Mouse (Mus musculus) stomach, embryonic 15.5 days (tissue): ENCODE data around the gene Chst11. TPM values are rescaled to one million over a fixed set of nuclear protein-coding genes. Genes with fewer than 3 reads are reported as not detected.

Source experiments
- ATAC-seq: fragments of 200-750 bp; cut with Nextera tagmentation; 2 replicates; pipeline ENCODE4 v1.8.0; 2017; ENCODE audit warnings: low read depth, moderate number of reproducible peaks, moderate TSS enrichment; ENCODE audit not compliant: insufficient read depth, low FRiP score
- H3K27ac ChIP-seq: fragments of 300-500 bp; sonication (generic); 2 replicates; pipeline ENCODE4 v1.5.1; 2015; ENCODE audit warnings: mild to moderate bottlenecking, inconsistent platforms
- H3K27me3 ChIP-seq: fragments of 300-500 bp; sonication (generic); replicated peaks from 2 replicates; pipeline ENCODE4 v1.6.1; 2015; ENCODE audit warnings: inconsistent platforms
- H3K36me3 ChIP-seq: fragments of 300-500 bp; sonication (generic); 2 replicates; pipeline ENCODE4 v1.6.1; 2015; ENCODE audit warnings: inconsistent platforms
- H3K4me1 ChIP-seq: fragments of 300-500 bp; sonication (generic); 2 replicates; pipeline ENCODE4 v1.6.1; 2015; ENCODE audit warnings: inconsistent platforms
- H3K4me2 ChIP-seq: fragments of 300-500 bp; sonication (generic); 2 replicates; pipeline ENCODE4 v1.6.1; 2015; ENCODE audit warnings: mild to moderate bottlenecking, inconsistent platforms
- H3K4me3 ChIP-seq: fragments of 300-500 bp; sonication (generic); replicated peaks from 2 replicates; pipeline ENCODE4 v1.5.1; 2015; ENCODE audit warnings: inconsistent platforms
- H3K9ac ChIP-seq: fragments of 300-500 bp; sonication (generic); 2 replicates; pipeline ENCODE4 v1.6.1; 2015; ENCODE audit warnings: inconsistent platforms
- H3K9me3 ChIP-seq: fragments of 300-500 bp; sonication (generic); 2 replicates; pipeline ENCODE4 v1.6.1; 2016; ENCODE audit warnings: inconsistent platforms
- WGBS: fragments of 180-500 bp; shearing (Covaris S2); methylation state at CpG from one replicate; pipeline ENCODE4 v1.1.7; 2015; 5-methylcytosine and 5-hydroxymethylcytosine counted together
- polyA plus RNA-seq: library from polyadenylated mRNA; unstranded; fragments of >200 nt; fragmentation: Nextera tagmentation; extraction: Ambion mirVana; gene quantifications from 2 replicates; pipeline ENCODE4 v1.2.1, GENCODE M21; 2015

The Chst11 gene
- polyA plus RNA-seq, 1 experiment from 2014 or later: 1.4 TPM

DNA sequence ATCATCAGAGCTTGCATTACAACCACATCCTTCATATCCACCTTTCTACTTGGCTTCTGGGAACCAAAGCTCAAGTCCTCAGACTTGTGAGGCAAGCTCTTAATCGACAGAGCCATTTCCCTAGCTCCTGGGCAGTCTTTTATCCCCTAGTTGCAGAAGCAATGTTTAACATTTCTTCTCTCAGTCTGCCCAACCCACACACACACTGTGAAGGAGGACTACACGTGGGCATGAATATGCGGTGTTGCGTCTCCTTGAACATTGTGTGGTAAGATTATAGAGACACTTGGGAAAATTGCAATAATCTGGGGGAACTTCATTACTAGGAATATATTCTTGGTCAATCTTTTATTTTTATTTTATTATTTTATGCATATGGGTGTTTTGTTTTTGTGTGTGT is 227.3 kb downstream of the Chst11 start:
- H3K9me3 ChIP-seq: no peaks in the 10 kb centered on the region
- H3K27me3 ChIP-seq: no peaks in the 10 kb centered on the region
- H3K36me3 ChIP-seq: no peaks in the 10 kb centered on the region
- H3K27ac ChIP-seq: no peak overlapping the region
- H3K9ac ChIP-seq: no peak overlapping the region
- 90% methylated on average over 4 of the region's 4 CpGs for WGBS
- no peak for ATAC-seq
- 0 out of 2 replicates have a peak, but pooled peaks cover 1% of the 10 kb centered on the region for H3K4me1 ChIP-seq
- H3K4me2 ChIP-seq: no peak overlapping the region
- no peak overlapping the region for H3K4me3 ChIP-seq

DNA sequence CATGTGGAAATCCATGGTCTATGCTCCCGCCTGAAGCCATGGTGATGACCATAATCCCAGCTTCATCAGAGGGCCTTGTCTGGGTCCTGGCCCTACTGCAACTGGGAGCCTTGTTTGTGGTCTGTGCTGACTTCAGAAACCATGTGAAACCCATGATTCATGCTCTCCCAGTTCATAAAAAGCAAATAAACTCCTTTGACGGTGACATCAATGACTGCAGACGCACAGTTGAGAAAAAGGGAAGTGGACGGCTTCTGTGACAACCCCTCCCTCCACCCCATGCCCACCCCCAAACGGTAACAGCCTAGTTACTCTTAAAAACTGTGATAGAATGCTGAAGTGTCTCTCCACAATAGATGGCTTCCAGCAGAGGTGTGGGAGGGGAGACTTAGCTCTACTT is 230.3 kb downstream of the Chst11 start:
- Histone ChIP-seq H3K27me3 (no peaks in the 10 kb centered on the region), H3K4me1 (no peaks in the 10 kb centered on the region), H3K9me3 (no peaks in the 10 kb centered on the region), H3K27ac (no peak overlapping the region), H3K36me3 (no peaks in the 10 kb centered on the region), H3K4me2 (no peak overlapping the region), H3K4me3 (no peak overlapping the region), H3K9ac (no peak overlapping the region)
- WGBS: 67% methylated on average over 5 of the region's 5 CpGs
- ATAC-seq: no peak

DNA sequence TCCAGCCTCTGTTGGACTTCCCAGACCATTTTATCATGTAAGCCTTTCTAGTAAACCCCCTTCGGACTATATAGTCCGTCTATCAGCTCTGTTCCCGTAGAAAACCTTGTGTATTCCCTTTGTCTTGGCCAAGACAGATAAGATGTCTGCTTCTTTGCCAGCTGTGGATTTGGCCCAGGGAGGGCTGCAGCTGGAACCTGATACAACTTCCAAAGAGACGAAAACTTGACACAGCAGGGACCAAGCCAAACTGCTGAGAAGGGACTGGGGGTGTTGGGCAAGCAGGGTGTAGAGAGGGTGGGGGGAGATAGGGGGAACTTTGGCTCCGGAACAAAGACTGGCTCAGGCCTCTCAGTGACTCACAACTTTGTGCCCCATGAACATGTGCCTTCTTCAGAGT is 232.0 kb downstream of the Chst11 start:
- Histone ChIP-seq H3K27ac (no peak overlapping the region), H3K4me2 (no peak overlapping the region), H3K4me1 (no peaks in the 10 kb centered on the region), H3K36me3 (no peaks in the 10 kb centered on the region), H3K9ac (no peak overlapping the region), H3K9me3 (no peaks in the 10 kb centered on the region), H3K27me3 (no peaks in the 10 kb centered on the region), H3K4me3 (no peak overlapping the region)
- 47% methylated on average over 5 of the region's 5 CpGs for WGBS
- no peak for ATAC-seq

DNA sequence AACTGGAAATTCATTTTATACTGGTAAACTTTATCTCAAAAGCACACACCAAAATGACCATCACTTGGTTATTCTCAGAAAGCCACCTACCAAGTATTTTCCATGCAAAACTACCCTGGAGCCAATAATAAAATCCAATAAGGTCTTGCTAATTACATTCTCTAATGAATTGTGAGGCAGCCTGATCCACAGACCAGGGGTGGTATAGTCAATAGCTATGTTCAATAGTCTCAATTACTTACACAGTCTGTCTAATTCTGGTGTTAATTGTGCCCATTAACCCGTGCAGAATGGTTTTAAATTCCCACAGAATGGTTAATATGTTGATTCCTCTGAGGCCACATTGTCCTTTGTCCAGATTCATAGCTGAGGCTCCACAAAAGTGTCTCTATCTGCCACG is 233.5 kb downstream of the Chst11 start:
- Histone ChIP-seq H3K4me1 (no peaks in the 10 kb centered on the region), H3K27ac (no peak overlapping the region), H3K36me3 (no peaks in the 10 kb centered on the region), H3K4me3 (no peak overlapping the region), H3K4me2 (no peak overlapping the region), H3K9me3 (no peaks in the 10 kb centered on the region), H3K27me3 (no peaks in the 10 kb centered on the region), H3K9ac (no peak overlapping the region)
- 70% methylated on average over 2 of the region's 2 CpGs for WGBS
- no peak for ATAC-seq

DNA sequence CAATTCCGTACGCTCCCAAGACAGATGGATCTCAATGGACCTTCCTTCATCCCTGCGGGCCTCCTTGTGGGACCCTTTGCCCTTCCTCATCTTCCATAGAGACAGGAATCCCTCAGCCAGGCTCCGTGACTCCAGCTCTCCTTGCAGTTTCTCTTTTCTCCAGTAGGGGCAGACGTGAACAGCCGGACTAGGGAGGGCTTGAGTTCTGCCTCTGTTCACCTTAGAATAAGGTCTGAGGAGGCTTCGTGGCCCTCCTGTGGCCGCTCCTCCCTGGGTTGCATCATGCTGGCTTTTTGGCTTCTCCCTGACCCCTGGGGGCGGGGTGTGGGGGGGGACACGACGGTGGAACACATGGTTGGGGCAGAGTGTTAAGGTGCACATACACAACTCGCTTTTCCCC is 234.4 kb downstream of the Chst11 start:
- no peaks in the 10 kb centered on the region for H3K4me1 ChIP-seq
- H3K9ac ChIP-seq: no peak overlapping the region
- no peak overlapping the region for H3K4me3 ChIP-seq
- ATAC-seq: no peak
- no peak overlapping the region for H3K27ac ChIP-seq
- no peaks in the 10 kb centered on the region for H3K36me3 ChIP-seq
- 28% methylated on average over 12 of the region's 12 CpGs for WGBS
- H3K4me2 ChIP-seq: no peak overlapping the region
- H3K27me3 ChIP-seq: no peaks in the 10 kb centered on the region
- no peaks in the 10 kb centered on the region for H3K9me3 ChIP-seq

DNA sequence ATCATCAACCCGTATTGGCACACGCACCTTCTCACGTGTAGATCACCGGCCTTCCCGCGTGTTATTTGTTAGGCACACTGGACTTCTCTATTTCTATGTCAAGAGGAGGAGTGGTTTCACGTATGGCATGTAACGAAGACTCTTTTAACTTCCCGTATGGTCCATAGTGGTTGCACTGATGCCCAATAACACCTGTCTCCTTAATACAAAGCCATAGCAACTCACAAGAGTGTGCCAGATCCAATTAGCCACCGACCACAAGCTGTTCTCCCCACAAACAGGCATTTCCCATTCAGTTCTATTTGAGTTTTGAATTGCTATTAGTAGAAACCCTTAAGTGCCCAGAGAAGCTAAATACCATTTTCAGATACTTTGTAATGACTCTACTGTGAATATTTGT is 234.9 kb downstream of the Chst11 start:
- no peak for ATAC-seq
- Histone ChIP-seq H3K27ac (no peak overlapping the region), H3K4me3 (no peak overlapping the region), H3K4me2 (no peak overlapping the region), H3K9ac (no peak overlapping the region), H3K9me3 (no peaks in the 10 kb centered on the region), H3K27me3 (no peaks in the 10 kb centered on the region), H3K4me1 (no peaks in the 10 kb centered on the region), H3K36me3 (no peaks in the 10 kb centered on the region)
- WGBS: 87% methylated on average over 10 of the region's 10 CpGs

DNA sequence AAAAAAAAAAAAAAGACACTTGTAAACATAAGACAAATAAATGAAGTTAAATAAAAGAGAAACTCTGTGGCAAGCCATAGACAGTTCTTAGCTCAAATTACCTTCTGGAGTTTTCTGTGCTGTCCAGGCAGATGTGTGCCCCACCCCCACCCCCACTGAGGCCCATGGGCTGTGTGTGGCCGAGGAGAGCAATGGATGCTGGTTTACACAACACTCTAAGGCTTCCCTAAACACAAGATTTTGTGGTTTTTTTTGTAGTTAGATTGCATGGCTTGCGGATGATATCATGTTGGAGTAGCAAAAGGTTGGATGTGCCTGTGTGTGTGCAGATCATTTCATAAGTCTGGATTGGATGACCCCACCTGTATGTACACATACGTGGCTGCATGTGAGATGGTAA is 235.5 kb downstream of the Chst11 start:
- Histone ChIP-seq H3K4me3 (no peak overlapping the region), H3K4me2 (no peak overlapping the region), H3K27ac (no peak overlapping the region), H3K9me3 (no peaks in the 10 kb centered on the region), H3K27me3 (no peaks in the 10 kb centered on the region), H3K9ac (no peak overlapping the region), H3K4me1 (no peaks in the 10 kb centered on the region), H3K36me3 (no peaks in the 10 kb centered on the region)
- no peak for ATAC-seq
- 71% methylated on average over 3 of the region's 3 CpGs for WGBS

DNA sequence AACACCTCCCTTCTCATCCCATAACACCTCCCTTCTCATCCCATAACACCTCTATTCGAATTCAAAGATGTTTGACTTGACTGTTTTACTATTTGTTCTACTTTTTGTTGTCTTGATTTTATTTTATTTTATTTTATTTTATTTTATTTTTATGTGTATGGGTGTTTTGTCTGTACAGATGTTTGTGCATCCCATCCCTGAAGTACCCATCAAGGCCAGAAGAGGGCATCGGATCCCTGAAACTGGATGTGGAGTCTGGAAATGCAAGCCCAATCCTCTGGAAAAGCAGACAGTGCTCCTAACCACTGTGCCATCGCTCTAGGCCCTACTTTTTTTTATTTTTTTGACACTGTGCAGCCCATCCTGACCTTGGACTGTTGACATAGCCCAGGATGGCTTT is 239.7 kb downstream of the Chst11 start:
- Histone ChIP-seq H3K27me3 (no peaks in the 10 kb centered on the region), H3K36me3 (no peaks in the 10 kb centered on the region), H3K27ac (no peak overlapping the region; the same call in 1 of the 2 replicates), H3K9ac (no peak overlapping the region), H3K9me3 (no peaks in the 10 kb centered on the region), H3K4me1 (no peaks in the 10 kb centered on the region), H3K4me3 (no peak overlapping the region), H3K4me2 (no peak overlapping the region)
- no peak for ATAC-seq
- 45% methylated on average over 3 of the region's 3 CpGs for WGBS

DNA sequence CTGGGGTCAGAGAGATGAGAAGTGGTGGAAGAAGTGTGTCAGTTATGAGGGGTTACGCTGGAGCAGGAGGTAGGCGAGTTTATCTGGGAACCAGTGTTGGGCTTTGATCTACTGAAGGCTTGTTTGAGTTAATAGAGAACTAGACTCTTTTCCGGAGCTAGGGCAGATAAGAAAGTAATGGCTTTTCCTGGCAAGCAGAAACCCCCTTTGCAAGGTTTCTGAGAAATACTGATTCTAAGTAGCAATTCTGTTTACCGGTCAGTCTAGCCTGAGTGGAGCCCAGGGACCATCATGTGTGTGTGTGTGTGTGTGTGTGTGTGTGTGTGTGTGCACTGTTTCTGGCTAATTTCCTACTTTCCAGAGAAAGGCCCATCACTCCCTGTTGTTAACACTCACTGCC is 243.3 kb downstream of the Chst11 start:
- Histone ChIP-seq H3K9me3 (no peaks in the 10 kb centered on the region), H3K27me3 (no peaks in the 10 kb centered on the region)
- ATAC-seq: no peak

DNA sequence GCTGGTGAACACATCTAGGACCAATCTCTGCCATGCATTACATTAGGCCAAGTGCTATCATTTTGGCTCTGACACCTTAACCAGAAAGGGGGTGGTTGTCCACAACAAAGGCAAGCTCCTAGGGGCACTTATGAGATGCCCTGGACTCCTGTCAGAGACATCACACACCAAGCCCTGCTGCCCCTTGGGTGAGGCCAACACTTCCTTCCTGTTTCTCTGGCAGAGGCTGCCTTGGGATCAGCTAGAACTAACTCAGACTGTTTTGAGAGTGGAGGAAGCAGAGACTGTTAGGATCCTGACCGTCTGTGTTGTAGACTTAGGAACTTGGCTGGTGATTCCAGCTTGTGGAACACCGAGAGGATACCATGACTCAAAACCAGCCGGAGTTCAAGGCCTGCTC is 248.7 kb downstream of the Chst11 start:
- no peaks in the 10 kb centered on the region for H3K27me3 ChIP-seq
- H3K36me3 ChIP-seq: no peaks in the 10 kb centered on the region
- no peak overlapping the region for H3K4me3 ChIP-seq
- no peak overlapping the region for H3K27ac ChIP-seq
- H3K4me2 ChIP-seq: no peak overlapping the region
- no peaks in the 10 kb centered on the region for H3K9me3 ChIP-seq
- H3K4me1 ChIP-seq: no peaks in the 10 kb centered on the region
- no peak overlapping the region for H3K9ac ChIP-seq
- no peak for ATAC-seq
- WGBS: 77% methylated on average over 3 of the region's 3 CpGs

More for the DNA sequence above, 243.3 kb downstream of the Chst11 start:
- H3K9ac ChIP-seq: no peak overlapping the region
- H3K4me2 ChIP-seq: no peak overlapping the region
- no peak overlapping the region for H3K4me3 ChIP-seq
- H3K36me3 ChIP-seq: no peaks in the 10 kb centered on the region
- WGBS: 59% methylated on average over 4 of the region's 4 CpGs
- no peaks in the 10 kb centered on the region for H3K4me1 ChIP-seq
- no peak overlapping the region for H3K27ac ChIP-seq

DNA sequence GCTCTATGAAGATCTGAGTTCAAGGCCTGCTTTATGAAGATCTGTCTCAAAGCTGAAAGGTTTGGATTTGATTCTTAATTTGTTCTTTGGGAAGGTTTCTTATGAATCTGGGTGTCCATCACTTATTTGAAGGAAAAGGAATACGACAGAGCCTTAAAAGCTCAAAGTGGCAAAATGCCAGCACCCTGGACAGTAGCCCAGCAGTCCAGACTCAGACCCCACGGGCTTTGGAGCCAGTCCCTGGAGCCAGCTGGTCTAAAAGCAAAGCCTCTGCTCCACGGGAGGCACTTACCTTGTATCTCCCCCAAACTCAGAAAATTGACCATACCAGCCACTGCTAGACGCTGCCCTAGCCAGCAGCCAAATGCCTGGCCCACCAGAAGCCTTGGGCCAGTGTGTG is 249.1 kb downstream of the Chst11 start:
- WGBS: 48% methylated on average over 4 of the region's 4 CpGs
- Histone ChIP-seq H3K36me3 (no peaks in the 10 kb centered on the region), H3K27ac (no peak overlapping the region), H3K9ac (no peak overlapping the region), H3K9me3 (no peaks in the 10 kb centered on the region), H3K27me3 (no peaks in the 10 kb centered on the region), H3K4me3 (no peak overlapping the region), H3K4me1 (no peaks in the 10 kb centered on the region), H3K4me2 (no peak overlapping the region)
- no peak for ATAC-seq

DNA sequence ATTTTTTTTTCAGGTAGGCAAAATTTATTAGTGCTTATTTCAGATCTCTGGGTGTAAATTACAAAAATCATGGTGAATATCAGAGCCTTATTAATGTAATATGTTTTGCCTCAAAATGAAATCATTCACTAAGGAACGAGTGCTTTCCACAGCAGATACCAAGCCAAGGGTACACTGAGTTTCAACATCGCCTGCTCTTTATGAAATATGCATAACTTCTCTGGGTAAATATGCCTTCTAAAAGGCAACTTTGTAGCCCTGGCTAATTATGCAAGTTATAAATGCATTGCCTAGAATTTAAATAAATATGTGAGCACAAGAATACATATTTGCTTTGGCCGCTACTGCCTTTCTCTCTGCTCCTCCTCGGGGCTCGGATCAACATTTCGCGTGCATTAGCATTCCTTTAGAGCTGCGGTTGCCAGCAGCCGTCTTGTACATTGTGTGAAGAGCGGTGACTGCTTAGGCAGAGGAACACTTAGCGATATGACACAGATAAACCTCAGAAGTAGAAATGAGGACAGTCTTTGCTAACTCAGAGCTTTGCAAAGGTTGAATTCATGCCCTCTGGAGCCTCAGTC is 256.9 kb downstream of the Chst11 start:
- H3K4me2 ChIP-seq: no peak overlapping the region
- H3K36me3 ChIP-seq: no peaks in the 10 kb centered on the region
- H3K9me3 ChIP-seq: no peaks in the 10 kb centered on the region
- 36% methylated on average over 11 of the region's 11 CpGs for WGBS
- ATAC-seq: no peak
- H3K9ac ChIP-seq: no peak overlapping the region
- no peak overlapping the region for H3K4me3 ChIP-seq
- no peak overlapping the region for H3K27ac ChIP-seq
- no peaks in the 10 kb centered on the region for H3K4me1 ChIP-seq
- H3K27me3 ChIP-seq: 0 out of 2 replicates have a peak, but pooled peaks cover 2% of the 10 kb centered on the region

DNA sequence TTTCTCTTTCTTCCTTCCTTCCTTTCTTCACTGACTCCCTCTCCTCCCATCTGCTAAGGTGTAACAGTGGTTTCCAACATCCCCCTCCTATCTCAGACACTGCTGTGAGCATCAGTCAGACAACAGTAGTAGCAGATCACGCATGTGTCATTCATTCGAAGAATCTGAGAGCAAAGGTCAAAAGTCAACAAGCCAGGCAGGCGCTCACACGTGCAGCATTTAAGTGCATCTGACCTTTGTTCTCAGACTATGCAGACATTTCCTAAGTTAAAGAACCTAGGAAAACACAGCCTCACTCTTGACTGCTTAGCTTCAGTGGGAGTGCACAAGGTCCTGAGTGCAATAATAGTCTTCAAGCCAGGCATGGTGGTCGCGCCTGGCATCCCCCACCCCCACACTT is 258.8 kb downstream of the Chst11 start:
- no peak overlapping the region for H3K4me3 ChIP-seq
- H3K4me1 ChIP-seq: no peaks in the 10 kb centered on the region
- no peaks in the 10 kb centered on the region for H3K36me3 ChIP-seq
- H3K9me3 ChIP-seq: no peaks in the 10 kb centered on the region
- ATAC-seq: no peak
- H3K4me2 ChIP-seq: no peak overlapping the region
- no peak overlapping the region for H3K27ac ChIP-seq
- H3K27me3 ChIP-seq: 0 out of 2 replicates have a peak, but pooled peaks cover 2% of the 10 kb centered on the region
- H3K9ac ChIP-seq: no peak overlapping the region
- 46% methylated on average over 6 of the region's 6 CpGs for WGBS
